ENCODE assay signal across 14 mouse cellular contexts in genomic region chr11:109480440-109480839, GRCm38 (mm10).
"Had no signal": no experiment of that assay in that cellular context is flagged by ENCODE, and none has a peak within 500 bp of the region (broad histone marks: within the 10 kb centered on the region; RNA-seq: fewer than 3 reads in every experiment).

No protein-coding gene starts in this region.

- H3K9me3 ChIP-seq: kidney, embryonic 15.5 days; limb, embryonic 15.5 days; liver, embryonic 13.5 days; midbrain, embryonic 10.5 days; neural tube, embryonic 12.5 days had no signal

- H3K4me3 ChIP-seq: kidney, embryonic 15.5 days; limb, embryonic 15.5 days; liver, embryonic 13.5 days; midbrain, embryonic 10.5 days; neural tube, embryonic 12.5 days had no signal

- H3K9ac ChIP-seq: kidney, embryonic 15.5 days; limb, embryonic 15.5 days; liver, embryonic 13.5 days; neural tube, embryonic 12.5 days had no signal

- ATAC-seq: inflammation-experienced regulatory T-cells, adult 6 months had no signal

- DNase-seq: kidney, adult 2 months; kidney, postnatal 14 days; liver, embryonic 13.5 days; lung, adult 18-20 months; lung, postnatal 4 days; midbrain, embryonic 14.5 days; right cerebral cortex, postnatal 25 days; thymus, adult 2 months; thymus, postnatal 25 days had no signal

- H3K27ac ChIP-seq: kidney, embryonic 15.5 days; limb, embryonic 15.5 days; liver, embryonic 13.5 days; neural tube, embryonic 12.5 days had no signal

- H3K4me1 ChIP-seq: limb, embryonic 15.5 days had no signal

- H3K36me3 ChIP-seq: kidney, embryonic 15.5 days; limb, embryonic 15.5 days; liver, embryonic 13.5 days; midbrain, embryonic 10.5 days; neural tube, embryonic 12.5 days had no signal

- H3K27me3 ChIP-seq: liver, embryonic 13.5 days; neural tube, embryonic 12.5 days had no signal
